Mouse (Mus musculus) embryo, embryonic 11 days (tissue): ENCODE data around the gene Tubgcp5.
"Not testable (repeated sequence)": the region's sequence is repeated elsewhere in the genome, so short reads cannot be mapped to it uniquely, and the experiment has no call there.

Experiments used
- DNase-seq: peaks from one replicate; pipeline ENCODE4 v3.0.0-alpha.2; 2015

The Tubgcp5 gene

DNA sequence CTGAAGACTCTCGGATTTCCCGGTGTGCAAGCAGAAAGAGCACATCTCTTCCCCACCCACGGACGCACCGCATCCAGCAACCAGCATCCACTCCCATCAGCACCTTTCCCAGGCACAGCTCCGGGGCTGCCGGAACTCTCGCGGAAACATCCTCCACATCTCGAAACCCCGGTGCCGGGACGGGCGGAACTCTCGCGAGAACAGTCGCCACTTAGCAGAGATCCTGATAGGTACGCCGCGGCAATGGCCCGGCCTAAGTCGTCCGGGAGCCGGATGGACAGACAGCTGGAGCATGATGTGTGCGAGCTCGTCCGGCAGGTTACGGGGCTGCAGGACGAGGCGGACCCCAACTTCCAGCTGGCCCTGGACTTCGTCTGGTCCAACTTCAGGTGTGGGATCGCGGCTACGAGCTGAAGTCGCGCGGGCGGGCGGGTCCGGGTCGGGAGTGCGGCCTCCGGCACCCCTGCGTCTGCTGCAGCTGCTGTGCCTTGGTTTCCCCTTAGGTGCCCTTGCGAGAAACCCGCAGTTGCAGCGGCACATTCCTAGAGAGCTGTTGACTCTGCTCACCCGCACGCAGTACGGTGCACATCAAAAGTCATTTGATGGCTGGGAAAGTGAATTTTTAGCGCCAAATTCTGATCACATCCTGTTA lies at the start of gene Tubgcp5:
Tubgcp5 (plus strand) TSS at position 203 of the 652 bp plus-strand sequence.
- peak; percentile 98 for DNase-seq

DNA sequence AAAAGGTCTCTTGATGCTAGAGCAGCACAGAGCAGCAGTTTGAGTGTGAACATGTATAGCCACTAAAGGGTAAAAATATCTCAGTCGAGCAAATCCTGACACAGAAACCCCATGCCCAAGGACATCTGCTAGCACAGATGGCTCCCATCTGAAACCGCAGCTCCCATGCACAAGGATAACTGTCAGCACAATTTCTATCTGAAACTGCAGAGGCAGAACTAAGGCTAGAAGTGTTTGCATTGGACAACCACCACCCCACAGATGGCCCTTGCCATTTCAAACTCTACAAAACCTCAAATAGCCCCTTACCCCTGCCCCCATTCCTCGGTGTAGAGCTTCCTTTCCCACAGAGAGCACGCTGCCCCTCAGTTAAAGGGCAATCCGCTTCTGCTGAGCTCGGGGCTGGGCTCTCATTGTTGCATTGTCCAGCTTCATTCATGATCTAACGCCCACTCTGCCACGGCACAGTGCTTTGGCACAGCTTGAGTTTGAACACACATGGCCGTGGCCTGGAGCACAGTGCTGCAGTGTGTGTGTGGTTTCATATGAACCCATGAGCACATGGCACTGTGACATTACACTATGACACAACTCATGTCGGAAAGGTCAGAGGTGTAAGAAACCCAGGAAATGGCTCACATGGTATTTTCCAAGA lies 49.3 kb upstream of the Tubgcp5 start:
- DNase-seq = peak; percentile 14

DNA sequence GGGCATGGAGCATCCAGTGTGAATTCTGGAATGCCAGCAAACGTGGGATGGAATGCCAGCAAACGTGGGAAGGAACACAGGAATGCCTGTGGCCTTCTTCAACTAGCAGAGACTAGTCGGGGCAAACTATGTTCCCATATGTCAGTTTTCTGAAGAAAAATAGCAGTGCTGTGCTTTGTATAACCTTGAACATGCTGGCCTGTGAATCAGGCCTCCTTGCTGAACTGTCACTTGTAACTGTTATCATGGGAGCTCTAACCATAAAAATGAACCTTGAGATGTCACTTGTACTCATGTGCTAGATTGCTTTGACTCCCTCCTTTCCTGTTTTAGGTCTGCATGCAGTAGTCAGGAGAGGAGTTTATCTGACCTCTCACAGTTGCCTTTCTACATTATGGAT lies 43.1 kb upstream of the Tubgcp5 start:
- DNase-seq = no peak

DNA sequence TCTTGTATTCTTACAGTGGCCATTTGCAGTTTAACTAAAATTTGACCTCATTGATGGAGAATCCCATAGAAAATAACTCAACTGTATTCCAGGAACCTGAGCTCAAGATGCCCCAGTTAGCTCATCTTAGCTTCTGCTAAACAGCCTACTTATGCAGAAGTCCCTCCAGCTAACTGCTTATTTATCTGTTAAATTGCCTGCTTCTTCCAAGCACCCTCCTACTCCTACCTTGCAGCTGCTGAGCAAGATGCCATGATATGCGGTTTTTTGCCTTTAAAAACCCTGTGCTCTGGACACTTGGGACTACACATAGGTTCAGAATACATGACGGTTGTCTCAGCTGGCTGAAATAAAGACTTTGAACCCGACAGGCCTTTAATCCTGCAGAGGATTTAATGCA lies 34.6 kb upstream of the Tubgcp5 start:
- DNase-seq = no peak

DNA sequence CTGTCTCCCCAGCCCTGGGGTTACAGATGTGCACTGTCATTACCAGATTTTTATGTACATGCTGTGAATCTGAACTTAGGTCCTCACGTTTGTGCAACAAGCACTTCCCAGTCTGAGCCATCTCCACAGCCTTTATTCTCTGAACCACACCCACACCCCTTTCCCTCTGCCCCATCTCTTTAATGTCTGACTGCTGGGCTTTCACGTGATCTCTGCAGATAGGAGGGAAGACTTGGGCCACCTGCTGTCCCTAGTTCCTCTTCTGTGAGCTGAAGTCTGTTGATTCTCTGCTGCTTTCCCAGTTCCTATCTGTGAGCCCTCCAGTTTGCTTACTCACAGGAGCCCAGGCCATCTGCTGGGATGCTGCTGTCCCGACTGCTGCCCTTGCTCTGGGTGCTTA lies 26.0 kb upstream of the Tubgcp5 start, which contains the start of gene Siglech:
Siglech (plus strand) TSS at position 253 of the 400 bp plus-strand sequence.
- no peak for DNase-seq

DNA sequence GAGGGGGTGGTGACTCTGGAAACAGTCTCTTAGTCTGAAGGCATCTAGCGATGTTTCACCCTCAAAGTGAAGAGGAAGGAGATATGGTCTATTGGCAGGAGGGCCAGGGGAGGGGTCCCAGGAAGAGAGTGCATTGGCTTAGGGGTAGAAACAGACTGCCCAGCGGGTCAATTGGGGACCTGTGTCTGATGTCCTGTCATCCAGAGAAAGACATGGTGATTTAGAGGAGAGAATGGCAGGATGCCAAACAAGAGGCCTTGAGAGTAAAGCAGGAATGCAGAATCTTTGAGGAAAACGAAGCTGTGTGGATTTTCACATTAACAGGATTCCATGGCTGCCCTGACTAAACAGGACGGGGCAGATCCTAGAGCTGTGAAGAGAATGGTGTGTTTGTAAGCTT lies 13.9 kb upstream of the Tubgcp5 start:
- DNase-seq = no peak

DNA sequence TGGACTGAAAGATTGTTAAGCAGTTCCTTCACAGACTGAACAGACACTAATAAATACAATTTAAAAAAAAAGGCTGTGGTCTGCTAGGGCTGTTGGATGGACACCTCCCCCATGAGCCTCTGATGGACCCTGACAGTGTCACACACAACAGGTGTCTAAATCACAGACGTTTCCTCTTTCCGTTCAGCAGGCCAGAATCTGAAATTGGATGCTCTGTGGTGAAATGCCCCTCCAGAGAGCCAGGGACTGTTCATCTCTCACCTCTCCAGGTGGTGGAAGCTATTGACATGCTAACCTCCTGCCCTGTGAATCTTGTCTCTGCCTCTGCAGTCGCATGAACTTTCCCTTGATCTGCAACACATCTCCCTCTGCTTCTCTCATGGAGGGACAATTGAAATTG lies 11.5 kb upstream of the Tubgcp5 start:
- no peak for DNase-seq

DNA sequence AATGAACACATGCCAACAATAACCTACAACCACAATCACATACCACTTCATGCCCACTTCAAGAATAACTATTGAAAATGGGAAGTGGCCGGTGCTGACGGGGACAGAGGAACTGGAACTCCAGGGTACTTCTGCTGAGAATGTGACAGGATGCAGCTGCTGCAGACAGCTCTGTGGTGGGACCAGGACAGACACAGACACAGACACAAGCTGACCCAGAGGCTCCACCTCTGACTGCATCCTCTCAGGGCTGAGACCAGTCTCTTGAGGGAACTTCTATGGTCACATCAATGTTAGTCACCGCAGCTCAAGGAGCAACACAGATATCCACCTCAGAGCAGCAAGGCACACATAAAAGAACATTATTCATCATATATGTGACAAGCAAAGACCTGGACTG lies 9.4 kb upstream of the Tubgcp5 start:
- DNase-seq = no peak

DNA sequence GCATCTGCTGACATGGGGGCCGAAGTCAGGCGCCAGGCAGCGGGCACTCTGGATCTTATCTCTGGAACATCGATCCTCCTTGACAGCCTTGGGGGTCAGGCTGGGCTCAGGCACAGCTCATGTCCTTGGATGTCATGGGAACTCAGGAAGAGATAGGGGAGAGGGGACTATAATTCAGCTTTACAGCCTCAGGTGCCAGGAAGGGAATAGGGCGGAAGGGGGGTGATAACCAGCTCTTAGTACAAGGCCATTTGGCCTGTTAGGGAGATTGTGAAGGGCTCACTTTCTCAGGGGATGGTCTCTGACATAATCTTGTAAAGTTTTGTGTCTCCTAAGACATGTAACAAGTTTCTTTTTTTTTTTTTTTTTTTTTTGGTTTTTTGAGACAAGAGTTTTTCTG lies 3.4 kb upstream of the Tubgcp5 start:
- DNase-seq = not testable (repeated sequence)

DNA sequence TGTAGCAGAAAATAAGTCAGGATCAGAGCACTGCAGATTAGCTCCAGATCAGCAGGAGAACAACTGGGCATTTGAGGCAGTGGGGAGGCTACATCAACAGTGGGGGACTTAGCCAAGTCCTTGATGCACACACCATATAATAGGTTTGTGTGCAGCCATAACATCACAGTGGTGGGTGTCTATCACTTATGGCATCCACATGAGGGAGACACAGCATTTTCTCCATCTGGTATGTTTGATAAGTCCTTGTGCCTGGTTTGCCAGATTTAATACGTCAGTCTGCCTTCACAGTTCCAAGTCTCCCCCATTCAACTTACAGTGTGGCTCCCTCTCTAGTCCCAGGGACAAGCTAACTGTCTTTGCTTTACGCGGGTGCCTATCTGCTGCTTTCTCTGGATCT lies 1.7 kb upstream of the Tubgcp5 start:
- no peak for DNase-seq

DNA sequence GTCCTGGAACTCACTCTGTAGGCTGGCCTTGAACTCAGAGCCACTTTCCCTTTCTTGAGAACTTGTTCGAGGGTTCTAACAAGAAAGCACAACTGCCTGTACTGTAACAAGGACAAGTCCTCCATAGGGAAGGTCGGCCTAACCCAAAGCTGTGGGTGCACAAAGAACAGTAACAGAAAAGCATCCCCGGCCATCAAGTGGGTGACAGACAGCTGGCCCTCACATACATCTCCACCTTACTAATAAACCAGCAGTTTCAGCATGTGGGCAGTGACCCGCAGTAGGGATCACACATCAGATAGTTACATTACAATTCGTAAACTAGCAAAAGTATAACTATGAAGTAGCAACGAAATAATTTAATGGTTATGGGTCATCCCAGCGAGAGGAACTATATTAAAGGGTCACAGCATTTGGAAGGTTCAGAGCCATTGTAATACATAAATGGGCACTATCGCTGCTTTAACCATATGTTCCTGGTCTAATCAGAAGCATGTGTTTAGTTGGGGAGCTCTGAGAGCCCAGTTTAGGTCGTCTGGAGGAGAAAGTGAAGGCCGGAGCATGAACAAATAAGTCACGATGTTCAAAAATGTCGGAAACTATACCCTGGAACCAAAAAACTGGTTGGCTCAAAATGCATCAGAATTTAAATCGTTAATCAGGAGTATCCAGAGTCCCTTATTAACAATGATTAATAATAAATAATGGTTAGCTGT lies 560 bp upstream of the Tubgcp5 start:
- no peak for DNase-seq

DNA sequence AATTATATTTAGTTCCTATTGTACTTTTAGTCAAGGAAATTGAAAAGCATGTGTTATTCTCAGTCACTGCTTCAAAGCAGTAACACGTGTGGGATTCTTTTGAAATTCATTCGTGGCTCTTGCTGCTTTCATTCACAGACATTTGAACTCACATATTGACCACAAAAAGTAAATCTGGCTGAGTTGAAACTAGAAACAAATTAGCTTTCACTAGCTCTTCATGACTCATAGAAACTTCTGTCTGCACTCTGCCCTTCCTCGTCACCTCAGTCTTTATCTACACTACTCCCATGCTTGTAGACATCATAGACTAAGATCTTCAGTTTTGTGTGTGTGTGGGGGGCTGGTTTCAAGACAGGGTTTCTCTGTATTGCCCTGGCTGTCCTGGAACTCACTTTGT lies 6.0 kb downstream of the Tubgcp5 start:
- no peak for DNase-seq

DNA sequence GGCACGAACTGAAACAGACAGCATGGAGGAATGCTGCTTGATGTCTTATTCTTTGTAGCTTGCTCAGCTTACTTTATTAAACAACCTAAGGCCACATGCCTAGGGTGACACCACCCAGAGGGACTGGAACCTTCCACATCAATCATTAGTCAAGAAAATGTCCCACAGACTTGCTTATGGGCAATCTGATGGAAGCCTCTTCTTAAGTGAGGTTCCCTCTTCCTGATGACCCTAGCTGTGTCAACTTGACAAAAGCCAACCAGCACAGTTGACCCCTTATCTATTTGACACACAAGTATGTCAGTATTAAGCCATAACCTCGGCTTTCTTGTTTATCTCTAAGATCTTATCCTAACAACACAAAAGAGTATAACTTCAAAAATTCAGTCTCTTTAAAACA lies 16.0 kb downstream of the Tubgcp5 start:
- no peak for DNase-seq

DNA sequence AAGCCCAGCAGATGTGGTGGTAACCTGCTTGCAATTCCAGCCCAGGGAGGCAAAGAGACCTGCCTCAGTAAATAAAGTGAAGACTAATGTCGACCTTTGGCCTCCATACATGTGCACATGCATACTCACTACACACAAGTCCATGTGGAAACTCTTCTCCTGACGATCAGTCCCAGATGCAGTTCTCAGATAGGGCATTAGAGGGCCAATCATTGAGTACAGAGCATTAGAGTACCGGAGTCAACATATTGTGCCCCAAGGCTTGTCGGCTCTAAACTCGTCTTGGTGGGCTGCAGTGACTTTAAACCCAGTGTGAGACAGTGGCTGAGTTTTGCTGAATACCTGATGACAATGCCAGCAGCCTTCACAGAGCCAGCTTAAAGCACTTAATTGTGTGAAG lies 30.5 kb downstream of the Tubgcp5 start:
- peak; percentile 4 for DNase-seq

DNA sequence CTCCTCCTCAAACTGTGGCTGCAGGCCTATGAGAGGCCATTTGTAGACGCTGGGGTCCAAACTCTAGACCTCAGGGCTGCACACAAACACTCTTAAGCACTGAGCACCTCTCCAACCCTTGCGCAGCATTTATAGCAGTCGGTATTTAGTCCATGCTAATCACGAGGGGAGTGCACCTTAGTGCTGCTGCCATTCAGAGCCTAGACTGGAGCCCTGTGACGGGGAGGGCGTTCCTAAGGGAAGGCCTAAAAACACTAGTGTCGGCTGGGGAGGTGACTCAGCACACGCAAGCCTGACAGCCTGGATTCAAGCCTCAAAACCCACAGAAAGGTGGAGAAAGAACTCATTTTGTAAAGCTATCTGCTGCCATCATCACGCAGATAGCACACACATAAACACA lies 33.6 kb downstream of the Tubgcp5 start:
- no peak for DNase-seq

DNA sequence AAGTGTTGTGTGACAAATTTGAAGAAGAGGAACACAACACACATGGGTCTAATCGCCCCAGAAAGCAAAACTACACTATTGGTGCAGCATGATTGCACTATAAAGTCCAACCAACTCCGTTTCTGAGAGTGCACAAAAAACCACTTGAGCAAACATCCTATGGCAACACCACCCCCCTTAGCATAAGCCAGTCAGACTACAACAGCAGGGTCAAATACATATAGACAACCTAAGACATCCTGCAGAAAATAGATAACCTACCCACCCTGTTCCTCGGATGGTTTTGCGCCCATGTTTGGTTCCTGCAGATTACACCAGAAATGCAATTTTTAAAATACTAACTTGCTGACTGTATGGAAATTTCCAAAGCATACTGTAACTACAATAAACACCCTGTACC lies 42.9 kb downstream of the Tubgcp5 start:
- no peak for DNase-seq

DNA sequence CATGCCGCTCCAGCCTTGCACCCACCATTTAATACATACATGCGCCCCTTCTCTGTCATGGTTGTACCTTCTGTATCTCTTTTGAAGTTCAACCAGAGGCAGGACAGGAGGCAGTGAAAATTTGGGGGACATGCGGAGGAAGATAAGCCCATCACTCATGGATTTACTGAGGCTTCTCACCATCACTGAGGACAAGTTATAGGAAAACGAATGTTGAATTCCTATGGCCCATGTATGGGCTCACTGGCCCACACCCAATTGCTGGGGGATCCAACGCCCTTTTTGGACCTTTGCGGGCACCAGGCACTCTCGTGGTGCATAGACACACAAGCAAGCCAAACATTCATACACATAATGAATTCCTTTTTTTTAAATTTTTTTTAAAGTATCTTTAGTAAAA lies 47.5 kb downstream of the Tubgcp5 start, which contains the start of gene Cyfip1:
Cyfip1 (plus strand) TSS at position 301 of the 400 bp plus-strand sequence.
- no peak for DNase-seq

DNA sequence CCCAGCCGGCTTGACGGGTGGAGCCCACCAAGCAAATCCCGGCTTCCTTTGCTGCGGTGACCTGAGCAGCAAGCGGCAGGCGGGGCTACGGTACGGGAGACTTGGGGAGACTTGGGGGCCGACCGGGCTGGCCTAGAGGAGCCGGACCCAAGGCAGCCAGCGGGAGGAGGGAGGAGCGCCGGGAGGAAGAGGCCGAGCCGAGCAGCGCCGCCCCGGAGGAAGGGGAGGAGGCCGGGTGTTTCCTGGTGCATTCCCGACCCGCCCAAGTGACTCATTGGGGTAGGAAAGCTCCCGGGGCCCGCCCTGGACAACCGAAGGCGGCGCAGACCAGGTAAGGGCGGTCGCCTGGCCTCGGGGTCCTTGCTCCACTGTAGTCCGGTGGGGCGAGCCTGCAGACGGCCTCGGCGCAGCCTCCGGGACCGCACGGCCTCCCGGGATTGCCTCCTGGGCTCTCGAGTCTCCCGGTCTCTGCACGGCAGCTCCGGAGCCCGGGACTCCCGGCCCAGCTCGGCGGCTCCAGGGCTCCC lies 48.1 kb downstream of the Tubgcp5 start:
- DNase-seq = peak; percentile 93

DNA sequence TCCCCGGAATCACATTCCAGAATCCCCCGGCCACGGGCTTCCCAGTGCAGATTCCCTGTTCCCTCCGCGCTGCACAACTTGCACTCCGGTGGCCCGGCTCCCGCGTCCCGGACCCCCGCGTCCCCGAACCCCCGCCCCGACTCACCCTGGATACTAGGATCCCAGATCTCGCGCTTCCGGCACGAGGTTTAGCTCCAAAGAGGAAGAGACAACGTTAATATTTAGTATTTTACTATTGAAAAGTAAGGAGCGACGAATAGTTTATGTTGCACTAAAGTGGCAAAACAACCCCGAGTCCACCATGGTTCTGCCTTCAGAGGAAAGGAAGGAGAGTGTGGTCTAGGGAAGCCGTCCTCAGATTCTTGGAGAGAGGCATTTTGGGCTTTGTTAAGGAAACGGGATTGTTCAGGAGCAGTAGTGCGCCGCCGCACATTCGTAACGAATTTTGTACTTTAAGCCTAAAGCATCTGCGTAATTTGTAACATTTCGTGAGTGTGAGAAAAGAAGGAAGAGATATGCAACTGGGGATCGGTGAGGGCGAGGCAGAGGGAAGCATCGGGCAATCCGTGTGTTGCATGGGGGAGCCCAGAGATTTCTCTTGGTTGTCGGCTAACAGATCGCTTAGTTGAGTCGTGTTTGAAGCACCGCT lies 48.7 kb downstream of the Tubgcp5 start:
- DNase-seq = peak; percentile 75

DNA sequence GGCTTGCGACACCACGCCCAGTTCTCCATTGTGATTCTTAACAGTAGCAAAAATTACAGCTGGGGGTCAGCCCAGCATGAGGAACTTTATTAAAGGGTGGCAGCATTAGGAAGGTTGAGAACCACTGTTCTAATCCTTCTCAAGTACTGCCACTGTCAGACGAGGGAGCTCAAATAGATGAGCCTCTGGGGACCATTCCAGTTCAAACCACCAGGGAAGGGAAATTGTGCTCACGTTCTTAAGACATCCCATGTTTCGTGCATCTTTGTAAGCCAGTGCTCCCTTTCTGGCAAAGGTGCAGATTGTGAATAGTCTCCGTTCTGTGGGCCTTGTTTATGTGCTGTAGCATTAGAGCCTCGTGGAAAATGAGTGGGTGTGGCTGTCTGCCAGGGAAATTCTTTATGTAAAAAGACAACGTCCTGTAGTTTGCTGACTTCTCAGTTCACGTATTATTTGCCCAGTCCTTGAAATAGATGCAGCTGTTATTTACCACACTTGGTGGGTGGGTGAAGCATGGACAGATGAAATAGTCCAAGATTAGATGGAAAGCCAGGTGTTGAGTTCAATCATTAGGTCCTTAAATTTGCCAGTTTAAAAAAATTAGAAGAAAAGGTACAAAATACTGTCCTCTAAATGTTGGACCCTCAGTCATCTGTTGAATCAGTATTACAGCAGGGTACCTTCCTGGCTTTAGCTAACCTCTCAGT lies 52.8 kb downstream of the Tubgcp5 start:
- DNase-seq = no peak

DNA sequence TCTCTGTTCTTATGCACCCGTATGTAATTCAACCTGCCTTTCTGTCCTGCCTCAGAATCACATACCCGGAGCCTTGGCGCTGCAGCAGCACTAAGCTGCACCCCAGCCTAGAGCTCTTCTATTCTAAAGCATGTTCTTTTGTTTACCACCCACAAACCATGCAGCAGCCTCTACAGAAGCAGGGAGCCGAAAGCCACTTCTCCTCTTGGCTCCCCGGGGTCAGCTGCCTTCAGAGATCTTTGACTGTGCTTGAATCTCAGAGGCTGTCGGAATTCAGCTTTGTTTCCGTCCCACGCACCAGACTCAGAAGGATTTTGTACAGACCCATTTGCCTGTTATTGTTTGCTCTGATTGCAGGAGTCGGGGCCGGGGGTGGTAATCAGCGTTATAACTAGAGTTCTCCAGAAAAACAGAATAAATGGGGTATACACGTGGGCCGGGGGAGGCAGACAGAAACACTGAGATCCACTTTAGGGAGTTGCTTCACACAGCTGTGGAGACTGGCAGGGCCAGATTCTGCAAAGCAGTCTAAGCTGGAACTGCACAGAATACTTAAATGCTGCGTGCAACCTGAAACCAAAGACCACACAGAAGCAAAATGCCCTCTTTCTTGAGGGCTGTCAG lies 56.1 kb downstream of the Tubgcp5 start:
- peak; percentile 63 for DNase-seq

DNA sequence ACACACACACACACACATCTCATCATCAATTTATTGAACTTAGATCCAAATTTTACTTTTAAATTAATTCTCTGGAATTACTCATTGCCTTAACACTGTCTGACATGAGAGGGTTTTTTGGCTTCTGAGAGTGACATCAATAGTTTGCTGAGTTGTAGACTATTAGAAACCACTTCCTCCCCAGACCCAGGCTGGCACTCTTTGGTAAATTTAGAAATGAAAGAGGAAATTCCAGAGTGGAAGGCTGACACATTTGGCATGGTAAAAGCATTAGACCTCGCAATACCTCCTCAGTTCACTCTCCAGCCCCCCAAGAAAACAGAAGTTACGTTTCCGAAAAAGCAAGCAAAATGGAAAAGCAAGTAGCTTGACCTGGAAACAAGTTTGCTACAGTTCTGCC lies 58.8 kb downstream of the Tubgcp5 start:
- DNase-seq = no peak
